Mouse (Mus musculus) thymus, postnatal 10 days (tissue): ENCODE results near the gene Ankrd23.

ENCODE experiments used
- DNase-seq, 2 experiments: peaks; one replicate each; pipeline ENCODE4 v3.0.0; 2021; ENCODE audit warnings: low spot score in 2 of 2

Gene Ankrd23

DNA sequence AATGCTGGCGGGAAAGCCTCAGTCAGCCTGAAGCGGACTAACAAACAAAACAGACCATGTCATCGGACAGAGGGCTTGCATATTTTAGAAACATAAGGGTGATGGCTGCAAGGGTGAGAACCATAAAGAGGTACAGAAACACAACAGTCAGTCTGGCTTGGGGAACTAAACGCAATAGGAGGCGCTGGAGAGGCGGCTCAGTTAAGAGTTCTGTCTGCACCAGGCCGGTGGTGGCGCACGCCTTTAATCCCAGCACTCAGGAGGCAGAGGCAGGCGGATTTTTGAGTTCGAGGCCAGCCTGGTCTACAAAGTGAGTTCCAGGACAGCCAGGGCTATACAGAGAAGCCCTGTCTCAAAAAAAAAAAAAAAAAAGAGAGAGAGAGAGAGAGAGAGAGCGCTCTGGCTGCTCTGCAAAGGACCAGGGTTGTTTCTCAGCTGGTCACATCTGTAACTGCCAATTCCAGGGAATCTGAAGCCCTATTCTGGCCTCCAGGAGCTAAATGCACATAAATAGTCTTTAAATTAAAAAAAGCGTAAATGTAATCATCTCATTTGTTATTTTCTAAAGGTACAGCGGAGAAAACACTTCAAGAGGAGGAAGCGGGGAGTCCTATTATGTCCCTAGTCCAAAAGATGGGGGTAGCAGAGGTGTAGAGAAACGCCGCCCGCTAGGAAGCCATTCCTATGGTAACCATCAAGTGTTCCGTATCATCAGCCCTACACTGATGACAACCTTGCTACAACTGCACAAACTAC is 9.3 kb upstream of the Ankrd23 start:
- DNase-seq: peak; percentile 27 to 56

DNA sequence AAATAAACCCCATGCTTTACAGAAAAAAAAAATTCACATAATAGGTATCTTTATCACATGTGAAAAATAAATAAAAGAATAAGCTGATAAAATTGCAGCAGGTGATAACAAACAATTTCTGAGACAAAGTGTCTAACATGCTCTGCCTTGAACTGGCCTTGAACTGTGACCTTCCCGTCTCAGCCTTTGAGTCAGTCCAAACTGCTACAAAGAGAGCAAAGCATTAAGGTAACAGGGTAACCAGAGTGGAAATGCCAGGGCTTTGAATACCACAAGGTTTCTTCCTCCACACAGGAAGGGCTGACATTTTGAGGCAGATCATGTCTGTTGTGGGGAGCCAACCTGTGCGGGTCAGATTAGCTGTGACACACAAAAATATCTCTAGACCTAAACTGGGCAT is 8.7 kb upstream of the Ankrd23 start:
- DNase-seq: no peak

DNA sequence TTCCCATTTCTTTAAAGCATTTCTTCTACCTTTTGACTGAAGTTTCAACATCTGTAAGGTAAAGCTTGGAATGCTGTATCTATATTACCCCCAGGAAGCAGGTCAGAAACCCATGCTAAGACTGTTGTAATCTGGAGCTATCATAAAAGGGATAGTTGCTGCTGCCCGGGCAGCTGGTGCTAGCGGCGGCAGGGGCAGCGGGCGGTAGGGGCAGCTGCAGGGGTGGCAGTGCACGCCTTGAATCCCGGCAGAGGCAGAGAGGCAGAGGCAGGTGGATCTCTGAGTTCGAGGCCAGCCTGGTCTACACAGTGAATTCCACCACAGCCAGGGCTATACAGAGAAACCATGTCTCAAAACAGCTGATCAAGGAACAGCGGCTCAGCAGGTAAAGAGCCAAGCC is 6.2 kb upstream of the Ankrd23 start:
- DNase-seq: no peak

DNA sequence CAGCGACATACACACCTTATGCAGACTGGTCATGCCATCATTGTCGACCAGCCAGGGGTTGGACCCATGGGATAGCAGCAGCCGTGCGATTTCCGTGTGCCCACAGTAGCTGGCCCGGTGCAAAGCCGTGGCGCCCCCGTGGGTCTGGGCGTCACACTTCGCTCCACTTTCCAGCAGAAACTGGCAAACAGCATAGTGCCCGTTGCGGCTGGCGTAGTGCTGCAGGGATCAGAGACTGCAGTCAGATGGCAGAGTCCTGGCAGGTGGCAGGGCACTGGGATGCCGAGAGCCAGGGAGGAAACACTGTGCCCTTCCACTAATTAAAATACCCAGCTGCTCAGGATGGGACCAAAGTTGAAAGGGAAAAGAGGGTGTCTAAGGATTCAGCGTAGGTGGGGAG is 5.2 kb upstream of the Ankrd23 start:
- no peak for DNase-seq

DNA sequence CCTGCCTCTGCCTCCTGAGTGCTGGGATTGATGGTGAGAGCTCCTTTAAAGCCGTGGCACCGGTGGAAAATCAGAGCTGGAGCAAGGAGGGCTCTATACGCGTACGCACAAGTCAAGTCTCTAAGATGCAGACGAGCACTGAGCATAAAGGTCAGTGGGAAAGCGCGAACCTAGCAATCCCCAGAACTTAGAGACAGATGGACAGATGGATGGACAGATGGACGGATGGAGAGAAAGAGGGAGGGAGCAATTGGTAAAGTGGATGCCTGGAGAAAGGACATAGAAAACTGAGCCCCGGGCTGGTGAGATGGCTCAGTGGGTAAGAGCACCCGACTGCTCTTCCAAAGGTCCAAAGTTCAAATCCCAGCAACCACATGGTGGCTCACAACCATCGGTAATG is 4.1 kb upstream of the Ankrd23 start:
- DNase-seq: no peak

DNA sequence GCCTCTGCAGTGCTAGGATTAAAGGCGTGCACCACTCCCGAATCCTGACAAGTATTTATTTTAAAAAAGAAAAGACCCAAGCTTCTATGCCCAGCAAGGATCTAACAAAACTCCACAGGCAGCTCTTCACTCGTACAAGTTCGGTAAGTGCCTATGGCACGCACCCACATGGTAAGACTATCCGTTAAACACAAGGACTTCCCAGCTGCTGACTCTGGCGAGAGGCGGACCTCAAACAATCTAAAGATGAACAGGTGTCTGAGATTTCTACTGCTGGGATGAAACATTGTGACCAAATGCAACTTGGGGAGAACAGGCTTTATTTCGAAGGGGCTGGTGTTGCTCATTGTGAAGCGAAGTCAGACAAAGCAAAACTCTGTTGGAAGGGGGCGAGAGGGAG is 3.4 kb upstream of the Ankrd23 start:
- no peak for DNase-seq

DNA sequence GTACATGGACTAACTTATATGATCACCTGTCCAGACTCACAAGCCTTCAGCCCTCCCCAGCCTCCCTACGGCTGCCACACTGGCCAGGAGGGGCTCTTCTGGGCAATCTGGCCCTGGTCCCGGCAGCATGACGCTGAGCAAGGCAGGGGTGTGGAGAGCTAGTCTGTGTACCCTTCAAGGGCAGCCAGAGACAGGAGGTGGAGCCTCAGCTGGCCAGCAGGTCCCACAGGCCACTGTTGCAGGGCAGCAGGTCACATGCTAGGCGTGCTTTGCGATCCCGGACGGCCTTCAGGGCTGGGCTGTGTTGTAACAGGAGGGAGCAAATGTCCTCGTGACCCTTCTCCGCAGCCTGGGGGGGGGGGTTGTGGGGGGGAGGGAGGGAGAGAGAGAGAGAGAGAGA is 2.5 kb upstream of the Ankrd23 start, which contains the start of gene Gm42417:
TSS of gene Gm42417 (minus strand) at position 244 of the 400 bp plus-strand sequence.
- no peak for DNase-seq

DNA sequence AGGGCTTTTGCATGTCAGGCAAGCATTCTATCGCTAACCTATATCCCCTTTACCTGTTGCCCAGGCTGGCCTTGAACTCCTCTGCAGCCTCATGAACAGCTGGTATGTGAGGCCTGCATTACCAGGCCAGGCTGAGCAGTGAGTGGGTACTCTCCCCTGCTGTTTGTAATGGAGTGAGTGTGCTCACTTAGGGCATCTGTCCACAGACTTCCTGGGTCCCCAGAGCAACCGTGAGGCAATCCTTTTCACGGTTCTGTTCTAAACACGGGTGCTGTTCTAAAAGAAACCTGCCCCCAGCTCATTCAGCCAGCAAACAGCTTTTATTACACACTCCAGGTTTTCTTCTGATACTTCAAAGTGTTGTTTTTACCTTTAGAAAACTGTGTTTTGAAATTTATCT is 2.0 kb upstream of the Ankrd23 start:
- DNase-seq: no peak

DNA sequence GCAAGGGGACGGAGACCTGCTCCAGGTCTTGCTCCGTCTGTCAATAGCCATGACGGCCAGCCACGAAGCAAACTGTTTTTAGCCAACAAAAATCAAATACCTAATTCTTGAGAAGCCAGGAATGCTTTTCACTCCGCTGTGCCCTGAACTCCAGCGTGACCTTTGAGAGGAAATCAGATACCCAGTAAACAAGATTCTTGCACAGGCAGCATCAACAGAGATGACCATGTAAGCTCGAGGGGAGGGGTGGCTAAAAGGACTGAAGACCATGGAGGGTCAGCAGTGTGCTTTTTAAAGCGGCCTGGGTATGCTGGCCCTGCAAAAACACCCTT is 320 bp downstream of the Ankrd23 start:
- DNase-seq: no peak

DNA sequence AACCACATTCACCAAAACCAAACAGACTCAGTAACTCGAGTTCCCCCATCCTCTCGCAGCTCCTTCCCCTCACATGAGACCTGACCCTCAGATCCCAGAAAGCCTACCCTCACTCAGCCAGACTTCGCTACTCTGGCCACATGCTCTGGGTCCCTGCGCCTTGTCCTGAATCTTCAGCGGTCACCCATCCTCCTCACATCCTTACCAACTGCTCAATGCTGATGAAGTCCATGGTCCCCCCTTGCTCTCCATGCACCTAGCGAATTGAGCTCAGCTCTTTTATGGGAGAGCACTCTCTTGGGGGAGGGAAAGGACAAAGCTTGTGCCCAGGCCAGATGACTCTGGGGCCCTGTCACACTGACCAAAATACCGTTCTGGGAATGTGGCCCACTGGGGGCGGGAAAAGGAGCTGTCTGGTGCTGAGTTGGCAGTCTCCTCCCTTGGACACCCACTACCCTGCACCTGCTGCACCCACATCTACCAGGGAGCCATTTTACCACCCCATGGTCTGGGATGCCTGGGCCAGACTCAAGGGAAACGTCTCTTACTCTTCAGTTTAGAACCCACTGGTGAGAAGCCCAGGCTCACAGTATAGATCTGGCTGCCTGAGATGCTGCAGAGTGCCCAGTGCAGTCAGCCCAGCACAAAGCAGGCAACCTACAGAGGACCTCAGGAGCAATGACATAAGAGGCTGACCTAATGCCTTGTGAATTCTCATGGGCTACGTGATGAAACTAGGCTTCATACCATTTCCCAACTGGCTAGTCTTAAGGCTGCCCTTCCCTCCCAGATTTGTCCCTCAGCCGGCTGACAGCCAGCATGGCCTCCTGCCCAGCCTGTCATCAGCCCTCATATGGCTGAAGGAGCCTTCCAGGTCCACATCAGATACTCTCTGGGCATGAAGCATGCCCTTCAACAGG is 946 bp downstream of the Ankrd23 start:
- no peak for DNase-seq

DNA sequence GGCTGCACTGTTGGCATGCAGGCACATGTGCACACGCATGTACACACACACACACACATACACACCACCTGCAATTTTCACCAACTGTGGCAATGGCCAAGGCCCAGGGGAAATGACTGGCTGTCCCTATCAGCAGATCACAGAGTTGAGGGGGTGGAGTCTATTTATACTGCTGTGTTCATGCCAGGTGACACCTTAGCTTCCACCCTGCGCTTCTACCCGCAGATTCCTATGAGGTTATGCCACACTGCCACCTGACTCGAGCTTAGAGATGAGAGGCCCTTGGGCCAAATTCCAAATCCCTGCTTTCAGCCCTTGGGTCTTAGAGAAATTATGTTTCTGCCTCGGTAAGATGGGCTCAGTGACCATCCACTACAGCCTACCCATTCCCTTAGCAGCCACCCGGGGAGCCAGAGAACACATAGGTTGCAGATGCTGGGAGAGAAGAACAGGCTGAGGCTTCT is 2.1 kb downstream of the Ankrd23 start:
- DNase-seq: no peak

DNA sequence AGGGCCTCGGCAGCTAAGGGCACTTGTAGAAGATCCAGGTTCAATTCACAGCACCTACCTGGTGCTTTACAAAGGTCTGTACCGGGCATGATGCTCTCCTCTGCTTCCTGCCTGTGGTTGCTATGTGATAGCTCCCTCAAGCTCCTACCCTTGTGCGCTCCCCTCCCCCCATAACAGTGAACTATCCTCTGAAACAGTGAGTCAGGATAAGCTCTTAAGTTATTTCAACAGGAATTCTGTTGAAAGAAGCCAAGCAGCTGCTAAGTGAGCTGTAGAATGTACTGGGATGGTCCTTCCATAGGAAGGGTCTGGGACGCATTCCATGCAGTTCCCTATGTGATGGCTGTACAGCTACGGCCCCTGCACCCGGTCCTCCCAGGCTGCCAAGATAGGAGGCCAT is 3.1 kb downstream of the Ankrd23 start:
- no peak for DNase-seq

DNA sequence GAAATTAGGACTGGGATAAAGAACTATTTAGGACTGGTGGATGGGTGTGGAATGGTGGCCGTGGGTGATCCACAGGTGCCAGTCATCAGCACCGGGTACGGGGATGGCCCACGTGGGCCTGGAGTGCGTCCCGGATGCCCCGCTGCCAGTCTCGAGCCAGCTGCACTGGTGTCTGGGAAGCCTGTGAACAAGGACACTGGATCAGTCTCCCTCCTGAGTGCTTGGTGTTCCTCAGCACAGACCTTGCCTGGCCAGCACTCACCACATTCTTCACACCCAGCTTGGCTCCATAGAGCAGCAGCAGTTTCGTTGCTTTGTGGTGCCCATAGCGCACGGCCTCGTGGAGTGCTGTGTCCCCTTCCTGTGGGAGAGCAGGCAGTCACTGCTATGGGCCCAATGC is 5.2 kb downstream of the Ankrd23 start:
- DNase-seq: no peak

DNA sequence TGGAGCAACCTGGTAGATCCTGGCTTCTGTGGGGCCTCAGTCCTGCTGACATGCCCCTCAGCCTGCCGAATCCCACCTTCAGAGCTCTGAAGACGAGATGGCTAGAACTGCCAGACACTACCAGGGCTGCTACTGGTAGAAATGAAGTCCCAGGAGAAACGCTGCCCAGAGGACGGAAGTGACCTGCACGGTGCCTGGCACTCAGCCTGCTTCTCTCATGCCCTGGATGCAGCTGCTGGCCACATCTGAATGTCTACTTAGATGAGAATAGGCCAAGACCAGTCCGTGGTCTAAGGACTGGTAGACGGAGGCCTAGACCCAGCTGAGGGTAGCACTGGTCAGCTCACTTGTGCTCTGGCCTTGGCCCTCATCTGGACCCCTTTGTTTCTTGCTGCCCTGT is 5.7 kb downstream of the Ankrd23 start:
- no peak for DNase-seq

DNA sequence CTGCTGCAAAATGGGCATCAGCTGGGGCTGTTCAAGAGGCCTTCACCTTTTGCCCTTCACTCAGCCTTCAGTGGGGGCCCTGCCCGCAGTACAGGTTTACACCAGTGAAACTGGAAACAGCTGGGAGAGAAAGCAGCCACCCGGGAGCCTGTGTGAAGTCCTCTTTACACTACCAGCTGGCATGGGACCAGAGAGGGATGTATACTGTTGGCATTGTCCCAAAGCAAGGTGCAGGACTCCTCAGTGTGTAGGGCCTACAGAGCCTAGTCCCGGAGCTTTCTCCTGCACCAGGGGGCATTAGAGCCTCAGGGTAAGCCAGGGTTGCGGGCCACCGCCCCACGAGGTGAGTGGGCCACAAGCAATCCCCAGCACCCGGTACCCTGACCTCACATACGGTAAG is 6.2 kb downstream of the Ankrd23 start:
- no peak for DNase-seq

DNA sequence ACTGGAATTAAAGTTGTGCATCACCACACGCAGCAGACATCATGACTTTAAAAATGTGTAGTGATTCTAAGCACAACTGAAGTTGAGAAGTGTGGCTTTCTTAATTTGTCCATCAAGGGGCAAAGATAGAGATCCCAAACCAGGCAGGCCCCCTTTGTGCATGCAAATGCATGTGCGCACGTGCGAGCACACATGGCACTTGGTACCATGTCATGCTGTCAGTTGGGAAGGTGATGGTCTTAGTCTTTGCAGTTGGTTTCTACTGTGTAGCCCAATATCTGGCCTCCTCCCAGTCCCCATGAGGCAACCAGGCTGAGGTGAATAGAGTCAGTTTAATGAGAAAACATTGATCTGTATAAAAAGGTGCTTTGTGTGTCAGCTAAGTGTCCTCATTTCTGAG is 6.8 kb downstream of the Ankrd23 start:
- no peak for DNase-seq

DNA sequence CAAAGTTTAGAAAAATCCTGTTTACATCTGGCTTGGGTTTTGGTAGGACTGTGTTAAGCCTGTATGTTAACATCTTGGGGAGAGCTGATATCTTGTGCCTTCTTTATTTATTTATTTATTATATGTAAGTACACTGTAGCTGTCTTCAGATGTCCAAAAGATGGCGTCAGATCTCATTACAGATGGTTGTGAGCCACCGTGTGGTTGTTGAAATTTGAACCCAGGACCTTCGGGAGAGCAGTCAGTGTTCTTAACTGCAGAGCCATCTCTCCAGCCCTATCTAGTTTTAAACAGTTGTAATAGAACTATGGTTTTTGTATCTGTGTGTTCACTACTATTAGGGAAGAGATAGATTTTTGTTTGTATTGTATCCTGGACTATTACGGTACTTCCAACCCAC is 7.4 kb downstream of the Ankrd23 start:
- no peak for DNase-seq

DNA sequence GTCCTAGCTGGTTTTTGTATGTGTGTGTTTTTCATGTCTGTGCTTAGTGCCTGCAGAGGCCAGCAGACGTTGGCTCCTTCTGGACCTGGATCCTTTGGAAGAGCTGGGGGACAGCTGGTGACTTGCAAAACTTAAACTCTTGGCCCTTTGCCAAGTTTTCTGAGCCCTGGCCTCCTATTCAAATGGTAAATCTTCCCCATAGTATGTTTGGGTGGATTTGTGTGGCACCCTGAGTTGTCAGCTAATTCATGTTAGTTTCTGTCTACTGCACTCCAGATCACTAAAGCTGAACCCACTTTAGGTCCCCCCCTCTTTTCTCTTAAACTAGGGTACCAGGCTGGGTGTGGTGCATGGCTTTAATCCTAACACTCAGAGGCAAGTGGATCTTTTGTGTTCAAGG is 8.3 kb downstream of the Ankrd23 start:
- no peak for DNase-seq

DNA sequence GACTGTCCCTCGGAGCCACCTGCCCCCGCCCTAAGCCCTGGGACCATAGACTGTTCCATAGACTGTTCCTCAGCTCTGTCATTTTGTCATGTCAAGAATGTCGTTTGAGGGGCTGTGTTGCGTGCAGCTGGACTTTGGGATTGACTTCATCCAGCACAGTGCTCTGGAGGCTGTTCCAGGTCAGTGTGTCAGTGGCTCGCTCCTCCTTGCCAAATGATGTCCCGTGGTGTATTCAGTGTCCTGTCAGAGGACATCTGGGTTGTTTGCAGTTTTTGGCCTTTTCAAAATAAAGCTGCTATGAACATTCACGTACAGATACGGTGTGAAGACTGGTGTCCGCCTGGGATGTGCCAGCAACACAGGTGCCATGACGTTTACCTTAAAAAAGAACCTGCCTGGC is 9.8 kb downstream of the Ankrd23 start:
- no peak for DNase-seq

DNA sequence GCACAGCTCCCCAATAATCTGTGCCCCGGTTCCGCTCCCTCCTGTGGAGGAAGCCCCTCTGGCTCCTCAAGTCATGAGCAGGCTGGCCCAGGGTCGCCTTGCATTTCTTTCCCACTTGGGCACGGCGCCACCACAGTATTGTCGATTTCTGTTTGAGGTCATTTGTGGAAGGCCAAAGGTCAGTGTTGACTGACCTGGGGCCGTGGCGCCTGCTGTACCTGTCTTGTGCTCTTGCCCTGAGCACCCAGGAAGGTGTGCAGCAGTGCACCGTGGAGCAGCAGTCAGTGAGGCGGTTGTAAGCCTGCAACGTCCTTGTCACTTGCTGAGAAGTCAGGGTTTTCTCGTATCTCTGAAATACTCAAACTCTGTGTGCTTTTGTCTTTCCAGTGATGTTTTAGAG is 10.9 kb downstream of the Ankrd23 start:
- DNase-seq: no peak

DNA sequence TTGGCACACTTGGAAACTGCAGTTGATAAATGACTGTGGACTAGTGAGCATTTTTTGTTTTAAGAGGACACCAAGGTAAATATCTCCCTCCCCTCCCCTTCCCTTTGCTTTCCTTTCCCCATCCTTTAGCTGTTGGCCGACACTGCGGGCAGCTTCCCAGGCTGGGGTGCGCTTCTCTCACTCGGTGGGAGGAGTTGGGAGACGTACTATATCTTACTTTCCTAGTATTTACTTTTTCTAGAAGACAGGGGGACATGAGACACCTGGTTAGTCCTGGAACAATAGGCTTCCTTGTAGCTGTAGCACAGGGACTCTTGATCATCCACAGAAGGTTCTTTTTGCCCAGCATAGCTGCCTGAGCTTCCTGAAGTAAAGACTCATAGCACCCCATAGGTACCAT is 12.6 kb downstream of the Ankrd23 start:
- no peak for DNase-seq

DNA sequence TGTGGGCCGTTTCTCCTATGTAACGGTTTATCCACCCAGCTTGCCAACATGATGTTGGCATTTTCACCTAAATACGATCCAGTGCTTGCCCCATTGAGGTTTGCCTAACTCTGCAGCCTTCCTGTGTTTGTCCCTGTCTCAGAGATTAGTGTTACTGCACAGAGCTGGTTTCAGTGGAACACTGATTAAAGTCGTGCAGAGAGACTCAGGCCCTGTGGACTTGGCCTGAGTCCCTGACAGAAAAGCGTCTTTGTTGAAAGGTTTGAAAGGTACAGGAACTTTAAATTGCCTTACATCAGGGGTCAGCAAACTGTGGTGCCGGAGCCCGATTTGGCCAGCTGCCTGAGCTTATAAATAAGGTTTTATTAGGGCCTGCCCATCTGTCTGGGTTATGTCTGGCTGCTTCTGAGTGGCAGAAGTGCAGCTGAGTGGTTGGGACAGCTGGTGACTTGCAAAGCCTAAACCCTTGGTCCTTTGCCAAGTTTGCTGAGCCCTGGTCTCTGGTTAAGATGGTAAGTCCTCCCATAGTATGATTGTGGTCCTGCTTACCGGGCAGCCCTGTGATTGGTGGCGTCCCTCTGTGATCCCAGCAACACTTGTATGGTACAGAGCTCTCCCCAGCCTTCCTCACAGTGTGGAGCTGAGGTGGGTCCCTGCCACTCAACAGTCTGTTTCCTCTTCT is 13.2 kb downstream of the Ankrd23 start:
- DNase-seq: no peak

DNA sequence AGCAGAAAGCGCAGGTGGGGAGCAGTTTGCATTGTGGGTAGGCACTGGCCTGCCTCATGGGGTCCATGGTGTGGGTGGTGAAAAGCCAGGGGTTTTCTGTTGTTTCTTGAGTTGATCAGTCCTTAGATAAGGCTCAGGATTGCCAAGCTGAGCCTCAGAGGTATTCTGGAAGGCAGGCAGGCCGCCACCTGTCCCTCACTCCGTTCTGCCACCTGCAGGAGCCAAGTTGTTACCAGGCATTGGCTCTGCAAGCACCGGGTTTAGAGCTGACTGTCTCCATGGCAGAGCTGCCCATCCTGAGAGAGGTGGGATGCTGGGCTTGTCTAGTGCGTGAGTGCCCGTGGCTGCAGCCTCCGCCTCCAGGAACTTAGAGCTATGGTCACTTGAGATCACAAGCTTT is 14.5 kb downstream of the Ankrd23 start:
- DNase-seq: no peak
